Mouse (Mus musculus) CH12.LX (cell line): ENCODE measurements around the gene Papss2. TPM values are rescaled to one million over a fixed set of nuclear protein-coding genes. Genes with fewer than 3 reads are reported as not detected.

Experiments
- DNase-seq: peaks from one replicate; pipeline ENCODE4 v3.0.0-alpha.2; 2013; ENCODE audit errors: extremely low read depth
- H3K27ac ChIP-seq: 2 replicates; pipeline ENCODE4 v1.5.1; 2012; ENCODE audit warnings: low read depth, mild to moderate bottlenecking, control low read depth, moderate library complexity; ENCODE audit not compliant: insufficient read depth
- H3K27me3 ChIP-seq: replicated peaks from 2 replicates; pipeline ENCODE3; 2012; ENCODE audit warnings: inconsistent platforms
- H3K36me3 ChIP-seq, 2 experiments: replicated peaks in 1 of 2; 2 replicates each; pipeline versions ENCODE3 to v1.6.1; 2012; ENCODE audit warnings: inconsistent platforms in 1 of 2, low read length in 1 of 2, mild to moderate bottlenecking in 1 of 2, mixed read lengths in 1 of 2, moderate library complexity in 1 of 2; ENCODE audit not compliant: control insufficient read depth in 1 of 2, insufficient read depth in 1 of 2
- H3K4me1 ChIP-seq, 2 experiments: 2 replicates each; pipeline ENCODE4 v1.6.1; 2012; ENCODE audit warnings: inconsistent platforms in 1 of 2, moderate library complexity in 1 of 2; ENCODE audit not compliant: insufficient read depth in 2 of 2, control insufficient read depth in 1 of 2
- H3K4me2 ChIP-seq: 2 replicates; pipeline ENCODE4 v1.6.1; 2012; ENCODE audit warnings: low read depth, mild to moderate bottlenecking, control low read depth; ENCODE audit not compliant: poor library complexity, insufficient read depth, severe bottlenecking
- H3K4me3 ChIP-seq, 3 experiments: fragments of 150-350 bp in 1 of 3; sonication (generic) in 1 of 3; replicated peaks in 1 of 3; 2 replicates each; pipeline versions ENCODE3 to v1.5.1; 2011 to 2012; ENCODE audit warnings: low read depth in 2 of 3, low read length in 2 of 3, mild to moderate bottlenecking in 2 of 3, moderate library complexity in 2 of 3, control low read depth in 1 of 3, improper control_type of control experiment in 1 of 3, inconsistent platforms in 1 of 3, mixed read lengths in 1 of 3; ENCODE audit not compliant: poor library complexity in 1 of 3
- H3K79me2 ChIP-seq: replicated peaks from 2 replicates; pipeline ENCODE4 v1.6.1; 2012; ENCODE audit warnings: mild to moderate bottlenecking, moderate library complexity; ENCODE audit not compliant: control insufficient read depth, poor library complexity, insufficient read depth, severe bottlenecking; ENCODE audit errors: extremely low read depth
- H3K9ac ChIP-seq: 2 replicates; pipeline ENCODE4 v1.6.1; 2012; ENCODE audit warnings: low read depth, mild to moderate bottlenecking, control low read depth, moderate library complexity; ENCODE audit not compliant: insufficient read depth
- H3K9me3 ChIP-seq: replicated peaks from 2 replicates; pipeline ENCODE3; 2012; ENCODE audit warnings: low read length, inconsistent platforms, mixed read lengths
- CHD1 ChIP-seq: IDR thresholded peaks from 2 replicates; pipeline ENCODE4 v1.6.1; 2012; ENCODE audit warnings: low read depth, low read length, improper control_type of control experiment, inconsistent platforms
- E2F4 ChIP-seq: IDR thresholded peaks from 2 replicates; pipeline ENCODE4 v1.6.1; 2011; ENCODE audit warnings: low read depth, low read length, improper control_type of control experiment; ENCODE audit not compliant: insufficient replicate concordance
- EP300 ChIP-seq: IDR thresholded peaks from 2 replicates; pipeline ENCODE4 v1.6.1; 2011; ENCODE audit warnings: low read length, improper control_type of control experiment
- ETS1 ChIP-seq: conservative IDR thresholded peaks from 2 replicates; pipeline ENCODE4 v1.6.1; 2012; ENCODE audit warnings: low read depth, mild to moderate bottlenecking, inconsistent platforms, low read length, improper control_type of control experiment, moderate library complexity
- GABPA ChIP-seq: IDR thresholded peaks from 2 replicates; pipeline ENCODE4 v1.6.1; 2012; ENCODE audit warnings: low read depth, low read length, improper control_type of control experiment, inconsistent platforms; ENCODE audit not compliant: insufficient replicate concordance
- HCFC1 ChIP-seq: IDR thresholded peaks from 2 replicates; pipeline ENCODE4 v1.6.1; 2012; ENCODE audit warnings: low read depth, mild to moderate bottlenecking, inconsistent platforms, low read length, improper control_type of control experiment
- JUND ChIP-seq: conservative IDR thresholded peaks from 2 replicates; pipeline ENCODE4 v1.6.1; 2011; ENCODE audit warnings: low read depth, low read length, improper control_type of control experiment
- KAT2A ChIP-seq: IDR thresholded peaks from 2 replicates; pipeline ENCODE4 v1.6.1; 2012; ENCODE audit warnings: low read length, improper control_type of control experiment, inconsistent platforms; ENCODE audit not compliant: insufficient replicate concordance
- MAFK ChIP-seq: IDR thresholded peaks from 2 replicates; pipeline ENCODE4 v1.6.1; 2011; ENCODE audit warnings: low read length, improper control_type of control experiment; ENCODE audit not compliant: insufficient replicate concordance
- MAX ChIP-seq: IDR thresholded peaks from 2 replicates; pipeline ENCODE4 v1.6.1; 2011; ENCODE audit warnings: low read length, improper control_type of control experiment
- MAZ ChIP-seq: IDR thresholded peaks from 2 replicates; pipeline ENCODE4 v1.6.1; 2012; ENCODE audit warnings: low read depth, mild to moderate bottlenecking, inconsistent platforms, low read length, improper control_type of control experiment, moderate library complexity
- MEF2A ChIP-seq: IDR thresholded peaks from 2 replicates; pipeline ENCODE4 v1.6.1; 2014; ENCODE audit warnings: low read depth, mild to moderate bottlenecking, inconsistent platforms, low read length, improper control_type of control experiment, borderline replicate concordance
- MXI1 ChIP-seq: IDR thresholded peaks from 2 replicates; pipeline ENCODE4 v1.6.1; 2011; ENCODE audit warnings: mild to moderate bottlenecking, low read depth, low read length, improper control_type of control experiment
- MYC ChIP-seq: IDR thresholded peaks from 2 replicates; pipeline ENCODE4 v1.6.1; 2011; ENCODE audit warnings: low read depth, mild to moderate bottlenecking, improper control_type of control experiment, low read length
- NRF1 ChIP-seq: IDR thresholded peaks from 2 replicates; pipeline ENCODE4 v1.6.1; 2014; ENCODE audit warnings: low read depth, mild to moderate bottlenecking, inconsistent platforms, low read length, improper control_type of control experiment, moderate library complexity
- POLR2A ChIP-seq: IDR thresholded peaks from 2 replicates; pipeline ENCODE4 v1.6.1; 2011; ENCODE audit warnings: low read depth, mild to moderate bottlenecking, improper control_type of control experiment, low read length
- POLR2AphosphoS2 ChIP-seq: IDR thresholded peaks from 2 replicates; pipeline ENCODE4 v1.6.1; 2011; ENCODE audit warnings: low read depth, low read length, improper control_type of control experiment
- RAD21 ChIP-seq: IDR thresholded peaks from 2 replicates; pipeline ENCODE4 v1.6.1; 2011; ENCODE audit warnings: low read depth, mild to moderate bottlenecking, low read length, improper control_type of control experiment, moderate library complexity
- RCOR1 ChIP-seq: conservative IDR thresholded peaks from 2 replicates; pipeline ENCODE4 v1.6.1; 2012; ENCODE audit warnings: low read depth, mild to moderate bottlenecking, inconsistent platforms, low read length, improper control_type of control experiment
- SIN3A ChIP-seq: IDR thresholded peaks from 2 replicates; pipeline ENCODE4 v1.6.1; 2012; ENCODE audit warnings: low read length, improper control_type of control experiment, inconsistent platforms
- TBP ChIP-seq: conservative IDR thresholded peaks from 2 replicates; pipeline ENCODE4 v1.6.1; 2011; ENCODE audit warnings: low read depth, low read length, improper control_type of control experiment
- TCF12 ChIP-seq: IDR thresholded peaks from 2 replicates; pipeline ENCODE4 v1.6.1; 2014; ENCODE audit warnings: low read depth, mild to moderate bottlenecking, inconsistent platforms, low read length, improper control_type of control experiment
- USF1 ChIP-seq: IDR thresholded peaks from 2 replicates; pipeline ENCODE4 v1.6.1; 2014; ENCODE audit warnings: low read depth, mild to moderate bottlenecking, inconsistent platforms, low read length, improper control_type of control experiment
- USF2 ChIP-seq: conservative IDR thresholded peaks from 2 replicates; pipeline ENCODE4 v1.6.1; 2011; ENCODE audit warnings: low read depth, low read length, improper control_type of control experiment
- ZC3H11A ChIP-seq: IDR thresholded peaks from 2 replicates; pipeline ENCODE4 v1.6.1; 2012; ENCODE audit warnings: low read depth, mild to moderate bottlenecking, inconsistent platforms, low read length, improper control_type of control experiment
- ZKSCAN1 ChIP-seq: IDR thresholded peaks from 2 replicates; pipeline ENCODE4 v1.6.1; 2012; ENCODE audit warnings: low read depth, inconsistent platforms, low read length, improper control_type of control experiment, borderline replicate concordance
- dilution Hi-C: fragments of 300-500 bp; cut with MboI; formaldehyde crosslinking; loops from 2 replicates; pipeline ENCODE4 v1.14.3; 2020; ENCODE audit warnings: low sequenced_read_pairs; ENCODE audit not compliant: extremely low pct_unique_long_range_greater_than_20kb, extremely low pct_ligation_motif_present
- in situ Hi-C: fragments of 300-500 bp; cut with MboI; formaldehyde crosslinking; loops from 3 replicates; pipeline ENCODE4 v1.14.3; 2019; ENCODE audit warnings: low sequenced_read_pairs, low pct_ligation_motif_present, low pct_unique_long_range_greater_than_20kb, mixed read lengths
- polyA plus RNA-seq: library from polyadenylated mRNA; unstranded; fragments of >175 nt; gene quantifications from 2 replicates; pipeline ENCODE4 v1.2.1, GENCODE M21; 2012; ENCODE audit warnings: low read depth; ENCODE audit not compliant: insufficient read length
- total RNA-seq, 2 experiments: library from RNA; depleted of rRNA; stranded (reverse); fragments of 300-350 nt in 1 of 2; fragments of >200 nt in 1 of 2; gene quantifications; 2 replicates each; pipeline ENCODE4 v1.2.3; 2012 to 2014

The Papss2 gene
- total and polyA plus RNA-seq, 3 experiments = 0.36 to 0.42 (median 0.39) TPM

DNA sequence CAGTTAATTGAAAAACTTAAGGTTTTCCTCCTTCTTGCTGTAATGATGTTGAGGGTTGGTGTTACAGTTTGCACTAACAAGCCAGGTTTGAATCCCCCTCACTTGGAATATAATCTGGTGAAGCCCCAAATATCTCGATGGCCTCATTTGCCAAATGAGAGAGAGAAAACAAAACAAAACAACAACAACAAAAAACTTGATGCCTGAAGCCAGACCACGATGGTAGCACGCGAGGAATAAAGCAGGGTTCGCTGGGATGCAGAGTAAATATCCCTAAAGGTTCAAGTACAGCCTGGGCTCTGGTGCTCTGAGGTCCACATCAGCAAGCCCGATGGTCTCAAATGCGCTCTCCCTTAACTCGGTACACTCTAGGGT, 472 bp upstream of the Papss2 start:
- Histone ChIP-seq H3K4me2 (peak overlapping the region; percentile 52), H3K36me3 (no peaks in the 10 kb centered on the region), H3K27ac (no peak overlapping the region), H3K4me3 (peak overlapping the region in 2 of 3 experiments; percentile 20 to 29), H3K9me3 (no peaks in the 10 kb centered on the region), H3K79me2 (no peaks in the 10 kb centered on the region), H3K9ac (no peak overlapping the region), H3K4me1 (peaks cover 9 to 18% of the 10 kb centered on the region in 2 experiments; a peak in 3 of 4 replicates), H3K27me3 (peaks cover 5% of the 10 kb centered on the region)
- TF ChIP-seq RCOR1 (no peak), EP300 (no peak), USF1 (no peak), TCF12 (no peak), KAT2A (no peak), NRF1 (no peak), GABPA (no peak), MYC (no peak), JUND (no peak), MAFK (no peak), MXI1 (no peak), USF2 (no peak), TBP (no peak), E2F4 (no peak)
- in situ Hi-C loops (no loop called here), dilution Hi-C loops (no loop called here)
- DNase-seq = no peak

DNA sequence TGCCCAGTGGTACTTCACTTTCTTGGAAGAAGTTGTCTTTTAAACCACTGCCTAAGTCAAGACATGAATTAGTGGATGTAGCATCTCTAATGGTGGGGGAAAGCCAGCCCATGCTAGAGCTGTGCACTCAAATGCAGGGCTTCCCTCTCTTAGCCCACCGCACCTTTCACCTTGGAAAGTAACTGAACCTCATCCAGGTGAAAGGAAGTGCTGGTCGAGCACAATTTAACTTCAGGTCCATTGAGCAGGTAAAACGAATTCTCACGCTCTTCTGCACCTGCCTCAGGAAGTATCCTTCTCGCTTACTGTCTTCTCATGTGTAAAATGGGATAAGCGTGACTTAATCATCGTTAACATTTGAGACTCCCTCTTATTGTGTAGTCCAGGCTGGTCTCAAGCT, 3.4 kb downstream of the Papss2 start:
- no peak overlapping the region for H3K27ac ChIP-seq
- DNase-seq = no peak
- H3K4me1 ChIP-seq = peaks cover 9 to 18% of the 10 kb centered on the region in 2 experiments; a peak in 3 of 4 replicates
- H3K9ac ChIP-seq = no peak overlapping the region
- H3K79me2 ChIP-seq = no peaks in the 10 kb centered on the region
- no peak overlapping the region for H3K4me2 ChIP-seq
- peaks cover 5% of the 10 kb centered on the region for H3K27me3 ChIP-seq
- no peaks in the 10 kb centered on the region for H3K9me3 ChIP-seq
- dilution Hi-C loops = no loop called here
- in situ Hi-C loops = no loop called here
- TF ChIP-seq MAZ = no peak
- TF ChIP-seq POLR2AphosphoS2 = no peak
- TF ChIP-seq ZKSCAN1 = no peak
- TF ChIP-seq TBP = no peak
- TF ChIP-seq MYC = no peak
- no peak for TF ChIP-seq HCFC1
- no peak for TF ChIP-seq POLR2A
- TF ChIP-seq ZC3H11A = no peak
- no peak for TF ChIP-seq KAT2A
- TF ChIP-seq RCOR1 = no peak
- TF ChIP-seq ETS1 = no peak
- no peak for TF ChIP-seq MXI1
- TF ChIP-seq MAX = no peak
- no peak for TF ChIP-seq MEF2A
- TF ChIP-seq RAD21 = no peak
- TF ChIP-seq CHD1 = no peak
- TF ChIP-seq SIN3A = no peak
- no peaks in the 10 kb centered on the region for H3K36me3 ChIP-seq
- H3K4me3 ChIP-seq = no peak overlapping the region
